10 mouse cellular contexts compared by ENCODE assay signal in the genomic region with DNA sequence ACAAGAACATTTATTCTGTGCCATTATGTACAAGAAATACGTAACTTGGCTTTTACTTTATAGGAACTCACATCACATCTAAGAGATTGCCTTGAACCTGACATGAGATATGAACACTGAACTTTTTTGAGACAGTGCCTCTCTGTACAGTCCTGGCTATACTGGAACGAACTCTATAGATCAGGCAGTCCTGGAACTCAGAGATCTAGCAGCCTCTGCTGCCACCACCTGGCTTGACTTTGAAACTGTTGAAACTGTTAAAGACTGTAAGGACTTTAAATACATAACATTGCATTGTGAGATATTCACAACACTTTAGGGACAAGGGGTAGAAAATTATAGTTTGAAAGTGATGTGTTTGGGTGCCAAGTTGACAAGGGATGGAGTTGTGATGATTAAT. TPM values are rescaled to one million over a fixed set of nuclear protein-coding genes. Genes with fewer than 3 reads are reported as not detected.
DNase-seq lines count a peak whose midpoint lies in the region; ATAC-seq and TF ChIP-seq lines count a peak whose summit lies in the region.
"Had no signal": no experiment of that assay in that cellular context is flagged by ENCODE, and none has a peak within 500 bp of the region (broad histone marks: within the 10 kb centered on the region; RNA-seq: fewer than 3 reads in every experiment).

No protein-coding gene starts in this region.

- no peaks in the 10 kb centered on the region for H3K27me3 ChIP-seq in heart, embryonic 12.5 days (replicated peaks)
- H3K27me3 ChIP-seq in intestine, postnatal 0 days (replicated peaks; ENCODE audit: control insufficient read depth, insufficient read depth, low read length) = no peaks in the 10 kb centered on the region
- H3K27me3 ChIP-seq: embryonic facial prominence, embryonic 13.5 days had no signal

- H3K4me1 ChIP-seq in heart, embryonic 12.5 days (replicated peaks) = no peaks in the 10 kb centered on the region
- H3K4me1 ChIP-seq in intestine, postnatal 0 days (replicated peaks; ENCODE audit: control insufficient read depth, insufficient read depth, low read length) = no peaks in the 10 kb centered on the region
- H3K4me1 ChIP-seq: embryonic facial prominence, embryonic 13.5 days; limb, embryonic 12.5 days had no signal

- no peak overlapping the region for H3K9ac ChIP-seq in heart, embryonic 12.5 days
- no peak overlapping the region for H3K9ac ChIP-seq in intestine, postnatal 0 days (ENCODE audit: low read depth, low read length)
- H3K9ac ChIP-seq: embryonic facial prominence, embryonic 13.5 days; limb, embryonic 12.5 days had no signal

- no peak overlapping the region for H3K27ac ChIP-seq in heart, embryonic 12.5 days (ENCODE audit: poor library complexity, severe bottlenecking)
- H3K27ac ChIP-seq in intestine, postnatal 0 days (ENCODE audit: low read depth, low read length) = no peak overlapping the region
- H3K27ac ChIP-seq: embryonic facial prominence, embryonic 13.5 days; limb, embryonic 12.5 days had no signal

- 0 out of 2 replicates have a peak, but pooled peaks have one; percentile 48 for ATAC-seq in heart, embryonic 12.5 days (ENCODE audit: insufficient number of reproducible peaks, low FRiP score)
- ATAC-seq in intestine, postnatal 0 days = no peak

- H3K36me3 ChIP-seq in heart, embryonic 12.5 days = no peaks in the 10 kb centered on the region
- H3K36me3 ChIP-seq in intestine, postnatal 0 days (ENCODE audit: control insufficient read depth, insufficient read depth) = no peaks in the 10 kb centered on the region

- peak; percentile 71 for TF ChIP-seq CTCF in intestine, postnatal 0 days (IDR thresholded peaks at IDR 0.05; ENCODE audit: low read depth)

- 52% methylated on average over 2 of the region's 2 CpGs for WGBS in heart, embryonic 12.5 days
- 48% methylated on average over 2 of the region's 2 CpGs for WGBS in intestine, postnatal 0 days

- DNase-seq in heart, adult 11 months = no peak
- peak; percentile 46 for DNase-seq in testis, postnatal 10 days (ENCODE audit: low spot score)
- no peak for DNase-seq in testis, postnatal 14 days (ENCODE audit: low spot score)
- DNase-seq in c-Kit-positive CD71-positive TER-119-negative erythroid progenitor cells, embryonic 14.5 days (ENCODE audit: low read depth) = peak; percentile 54
- DNase-seq in mesoderm, embryonic 11.5 days (ENCODE audit: low read depth, low spot score) = peak; percentile 18
- DNase-seq in yolk sac, embryonic 10.5 days (ENCODE audit: low spot score) = no peak

- H3K4me2 ChIP-seq in heart, embryonic 12.5 days = no peak overlapping the region
- no peak overlapping the region for H3K4me2 ChIP-seq in intestine, postnatal 0 days (replicated peaks; ENCODE audit: low read depth)
- H3K4me2 ChIP-seq: embryonic facial prominence, embryonic 13.5 days; limb, embryonic 12.5 days had no signal

- no peaks in the 10 kb centered on the region for H3K9me3 ChIP-seq in heart, embryonic 12.5 days (replicated peaks)
- H3K9me3 ChIP-seq in intestine, postnatal 0 days (ENCODE audit: control insufficient read depth) = no peaks in the 10 kb centered on the region
- H3K9me3 ChIP-seq: embryonic facial prominence, embryonic 13.5 days; limb, embryonic 12.5 days had no signal

- no peak overlapping the region for H3K4me3 ChIP-seq in heart, embryonic 12.5 days
- no peak overlapping the region for H3K4me3 ChIP-seq in intestine, postnatal 0 days (ENCODE audit: low read depth, low read length)
- H3K4me3 ChIP-seq: embryonic facial prominence, embryonic 13.5 days; limb, embryonic 12.5 days had no signal

RNA-seq across cellular contexts. Expression of a gene that starts 19.4 kb away (rescaled TPM):
- 8.8 and 10.9 TPM in 2 replicates for polyA plus RNA-seq in heart, embryonic 12.5 days (2016; fragmentation: Nextera tagmentation; extraction: Ambion mirVana)
- polyA plus RNA-seq in intestine, postnatal 0 days (2015; fragmentation: Nextera tagmentation; extraction: Ambion mirVana) = 4.1 and 4.2 TPM in 2 replicates

RNA-seq across cellular contexts. Expression of a gene that starts 34.3 kb away (rescaled TPM):
- 19.5 and 22.3 TPM in 2 replicates for polyA plus RNA-seq in heart, embryonic 12.5 days (2016; fragmentation: Nextera tagmentation; extraction: Ambion mirVana)
- polyA plus RNA-seq in intestine, postnatal 0 days (2015; fragmentation: Nextera tagmentation; extraction: Ambion mirVana) = 6.5 and 6.6 TPM in 2 replicates

Comparison
In these comparisons a context has a peak if more than half of its experiments do, and no peak if none do; other contexts are left out.
1. DNase-seq: peak in testis, postnatal 10 days (single experiment), c-Kit-positive CD71-positive TER-119-negative erythroid progenitor cells, embryonic 14.5 days (single experiment) and mesoderm, embryonic 11.5 days (single experiment); none in heart, adult 11 months (single experiment), testis, postnatal 14 days (single experiment) and yolk sac, embryonic 10.5 days (single experiment).